Mouse (Mus musculus) activated CD4-positive, CD25-positive, alpha-beta regulatory T cell, adult 9 weeks (primary cell): Measurements from ENCODE around the gene Insl6. TPM values are rescaled to one million over a fixed set of nuclear protein-coding genes. Genes with fewer than 3 reads are reported as not detected.

Source experiments
- polyA plus RNA-seq: library from polyadenylated mRNA; unstranded; fragments of 100-300 nt; shearing (Covaris generic); gene quantifications from one replicate; pipeline ENCODE4 v1.2.1, GENCODE M21; 2017

The Insl6 gene
- polyA plus RNA-seq = 26.6 TPM

DNA sequence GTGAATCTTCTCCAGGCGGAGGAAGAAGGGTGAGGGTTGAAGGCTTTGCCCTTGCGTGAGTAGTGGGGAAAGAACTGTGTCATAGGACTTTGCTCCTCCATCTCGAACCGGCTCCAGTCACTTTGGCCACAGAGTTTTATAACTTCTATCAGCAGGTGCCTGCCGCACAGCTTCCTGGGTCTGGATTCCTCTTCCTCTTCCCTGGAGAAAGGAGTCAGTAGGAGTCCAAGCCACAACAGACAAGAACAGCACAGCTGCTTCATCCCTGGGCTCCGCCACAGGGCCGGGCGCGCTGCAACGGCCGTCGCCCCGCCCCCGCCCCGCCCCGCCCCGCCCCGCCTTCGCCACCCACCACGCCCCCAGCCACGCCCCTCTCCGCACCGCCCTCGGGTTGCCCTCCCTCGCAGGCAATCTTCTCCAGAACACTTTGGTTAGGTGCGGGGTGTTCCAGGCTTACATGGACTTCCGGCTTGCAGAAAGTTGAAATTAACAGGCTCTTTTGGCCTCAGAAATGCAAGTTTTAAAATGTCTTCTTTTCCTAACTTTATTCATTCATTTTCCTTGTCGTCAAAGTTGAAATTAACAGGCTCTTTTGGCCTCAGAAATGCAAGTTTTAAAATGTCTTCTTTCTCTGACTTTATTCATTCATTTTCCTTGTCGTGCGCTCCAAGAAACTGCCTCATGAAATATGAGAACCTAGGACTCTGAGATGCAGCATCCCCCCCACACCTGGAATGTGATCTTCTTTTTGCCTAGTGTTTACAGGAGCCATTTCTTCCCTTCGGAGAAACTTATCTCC lies at the start of gene Insl6:
Gene Insl6, minus strand, starts transcription at position 304 of the 799 bp plus-strand sequence.

DNA sequence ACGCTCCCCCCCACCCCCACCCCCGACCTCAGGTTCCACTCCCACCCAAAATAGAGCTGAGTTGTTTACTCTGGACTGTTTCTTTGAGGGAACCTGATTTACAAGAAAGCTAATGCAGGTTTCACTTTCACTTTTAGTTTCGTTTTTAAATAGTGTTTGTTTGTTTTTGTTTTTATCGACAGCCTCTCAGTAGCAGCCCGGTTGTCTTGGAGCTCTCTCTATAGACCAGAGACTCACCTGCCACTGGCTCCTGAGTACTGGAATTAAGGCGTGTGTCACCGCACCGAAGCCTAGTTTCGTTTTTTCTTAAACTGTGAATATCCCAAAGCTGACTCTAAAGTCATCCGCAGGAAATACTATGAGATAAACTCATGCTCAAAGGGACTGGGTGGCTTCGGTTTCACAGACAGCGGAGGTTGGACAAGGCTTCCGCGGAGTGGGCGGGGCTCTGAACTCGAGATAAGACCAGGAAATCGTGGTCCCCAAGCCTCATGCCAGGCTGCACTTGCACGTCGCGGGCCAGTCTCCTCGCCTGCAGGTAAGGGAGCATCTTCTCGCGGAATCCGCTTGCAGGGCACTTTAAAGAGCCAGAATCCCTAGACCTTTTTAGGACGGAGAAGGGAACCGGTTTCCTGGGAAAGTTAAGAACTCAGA lies 41.9 kb upstream of the Insl6 start, which contains the start of the genes Plgrkt and Cd274:
Gene Plgrkt, minus strand, starts transcription at position 422 of the 654 bp plus-strand sequence.
Gene Cd274, plus strand, starts transcription at position 487 of the 654 bp plus-strand sequence.

DNA sequence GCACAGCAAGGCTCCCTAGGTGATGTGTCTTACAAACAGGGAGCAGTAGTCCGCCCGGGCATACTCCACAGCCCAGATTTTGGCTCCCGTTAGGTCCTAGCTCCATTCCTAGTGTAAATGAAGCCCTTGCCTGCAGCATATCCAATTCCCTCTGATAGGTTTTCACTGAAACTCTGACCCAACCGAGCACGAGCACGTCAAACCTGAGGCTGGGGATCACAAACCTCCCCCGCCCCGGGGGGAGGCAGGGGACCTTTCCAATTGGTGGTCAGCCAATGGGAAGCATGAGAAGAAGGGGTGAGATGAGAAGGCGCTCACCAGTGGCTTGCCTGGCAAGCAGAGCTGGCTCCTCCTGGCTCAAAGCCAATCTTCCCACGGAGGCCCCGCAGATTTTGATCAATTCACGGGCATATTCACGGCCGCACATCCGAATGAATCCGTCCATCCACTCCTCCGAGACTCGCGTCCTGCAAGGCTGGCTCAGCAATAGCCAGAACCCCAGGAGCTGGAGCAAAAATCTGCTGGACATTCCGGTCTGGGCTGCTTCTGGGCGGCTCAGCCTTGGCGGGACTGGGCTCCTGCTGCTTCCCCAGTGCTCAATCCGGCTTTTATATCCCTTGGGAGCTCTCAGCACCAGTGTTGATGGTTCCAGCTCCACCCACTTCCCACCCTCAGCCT lies 9.1 kb upstream of the Insl6 start, which contains the start of gene Rln1:
Gene Rln1, minus strand, starts transcription at position 603 of the 678 bp plus-strand sequence.

Other genes starting within 250 kb of the Insl6 start
- gene Rcl1, start 224.0 kb downstream of the Insl6 start, polyA plus RNA-seq = 55.5 TPM
- gene Jak2, start 73.5 kb downstream of the Insl6 start, polyA plus RNA-seq = 11.0 TPM
- not detected for gene Rln1, start 9.3 kb upstream of the Insl6 start, polyA plus RNA-seq
- gene Plgrkt, start 42.0 kb upstream of the Insl6 start, polyA plus RNA-seq = 302 TPM
- 58.5 TPM for gene Cd274, start 42.1 kb upstream of the Insl6 start, polyA plus RNA-seq
- gene Pdcd1lg2, start 85.6 kb upstream of the Insl6 start, polyA plus RNA-seq = 24.0 TPM
- 1.8 TPM for gene Ric1, start 196.9 kb upstream of the Insl6 start, polyA plus RNA-seq